Mouse (Mus musculus): ENCODE results near the gene Lsm2. TPM values are rescaled to one million over a fixed set of nuclear protein-coding genes. Genes with fewer than 3 reads are reported as not detected.
"Not testable (repeated sequence)": the region's sequence is repeated elsewhere in the genome, so short reads cannot be mapped to it uniquely, and the experiment has no call there.

Gene Lsm2
- polyA plus RNA-seq, 1 experiment from 2014 or later, result 97.8 TPM

DNA sequence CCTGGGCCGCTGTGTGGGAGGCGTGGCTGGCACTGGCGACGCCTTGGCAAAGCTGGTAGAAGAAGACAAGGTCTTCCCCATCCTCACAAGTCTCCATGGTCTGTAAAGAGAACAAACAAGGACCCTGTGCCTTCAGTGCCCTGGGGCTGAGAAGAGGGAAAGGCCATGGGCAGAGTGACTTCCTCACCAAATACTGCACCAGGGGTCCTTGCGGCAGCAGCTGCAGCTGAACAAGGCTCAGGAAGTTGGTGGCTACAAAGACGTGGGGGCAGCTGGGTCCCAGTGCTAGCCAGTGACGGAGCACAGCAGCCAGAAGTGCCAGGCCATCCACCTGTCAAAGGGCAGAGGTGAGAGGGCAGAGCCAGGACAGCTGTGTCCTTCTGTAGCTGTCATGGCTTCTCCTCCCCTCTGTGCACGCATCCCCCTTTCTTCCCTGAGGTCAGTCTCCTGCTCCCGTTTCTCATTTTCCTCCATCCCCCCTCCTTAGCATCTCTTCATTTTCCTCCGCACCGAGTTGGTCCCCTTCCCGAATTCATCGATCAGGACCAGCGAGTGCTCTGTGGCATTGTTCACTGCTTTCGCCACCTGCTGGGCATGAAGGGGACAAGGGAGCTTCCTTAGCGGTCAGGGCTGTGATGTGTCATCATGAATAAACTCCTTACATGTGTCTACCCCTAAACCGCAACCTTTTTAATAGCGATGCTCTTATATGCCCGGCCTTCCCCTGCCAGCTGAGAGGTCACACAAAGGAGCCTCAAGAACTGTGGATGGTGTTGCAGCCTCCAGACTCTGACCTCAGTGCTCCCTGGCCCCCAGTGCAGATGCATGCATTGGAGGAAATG is 48.2 kb downstream of the Lsm2 start:
- no peak overlapping the region; the same call in 1 of the 2 replicates for H3K4me3 ChIP-seq (replicated peaks; ENCODE audit: low read length)

DNA sequence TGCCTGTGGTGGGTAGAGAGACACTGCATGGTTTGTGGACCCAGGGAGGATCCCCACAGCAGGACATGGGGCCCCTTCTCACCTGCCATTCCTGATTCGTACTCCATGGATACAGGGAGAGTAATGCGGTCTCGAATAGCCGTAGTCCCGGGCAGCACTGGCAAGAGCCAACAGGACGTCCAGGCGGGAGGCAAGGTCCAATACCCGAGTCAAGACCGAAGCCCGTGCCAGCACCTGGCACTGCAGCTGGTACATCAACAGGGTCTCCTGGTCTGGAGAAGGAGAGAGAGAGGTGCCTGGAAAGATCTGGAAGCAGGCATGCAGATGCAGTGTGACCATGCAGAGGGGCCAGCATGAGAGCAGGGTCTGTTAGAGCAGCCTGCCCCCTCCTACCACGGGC is 49.6 kb downstream of the Lsm2 start:
- 88% methylated on average over 11 of the region's 11 CpGs for WGBS
- Histone ChIP-seq H3K27ac (no peak overlapping the region), H3K4me1 (replicated peaks; ENCODE audit: control insufficient read depth, insufficient read depth, low read length) (peaks cover 7% of the 10 kb centered on the region), H3K27me3 (ENCODE audit: control insufficient read depth, insufficient read depth, low read length) (no peaks in the 10 kb centered on the region), H3K9me3 (ENCODE audit: control insufficient read depth, low read length) (no peaks in the 10 kb centered on the region), H3K9ac (no peak overlapping the region), H3K36me3 (replicated peaks; ENCODE audit: control insufficient read depth, insufficient read depth) (no peaks in the 10 kb centered on the region), H3K4me3 (replicated peaks; ENCODE audit: low read length) (no peak overlapping the region), H3K4me2 (replicated peaks) (no peak overlapping the region)
- ATAC-seq (ENCODE audit: low FRiP score), result no peak
- DNase-seq (ENCODE audit: low spot score), result no peak

More for the DNA sequence above, 48.2 kb downstream of the Lsm2 start:
- WGBS, result 26% methylated on average over 19 of the region's 19 CpGs
- Histone ChIP-seq H3K36me3 (replicated peaks; ENCODE audit: control insufficient read depth, insufficient read depth) (no peaks in the 10 kb centered on the region), H3K9me3 (ENCODE audit: control insufficient read depth, low read length) (no peaks in the 10 kb centered on the region), H3K9ac (peak overlapping the region; percentile 32; the same call in 1 of the 2 replicates), H3K4me2 (replicated peaks) (peak overlapping the region; percentile 44), H3K27me3 (ENCODE audit: control insufficient read depth, insufficient read depth, low read length) (no peaks in the 10 kb centered on the region), H3K4me1 (replicated peaks; ENCODE audit: control insufficient read depth, insufficient read depth, low read length) (peaks cover 7% of the 10 kb centered on the region), H3K27ac (no peak overlapping the region)
- peak; percentile 51 for DNase-seq (ENCODE audit: low spot score)
- ATAC-seq (ENCODE audit: low FRiP score), result no peak

DNA sequence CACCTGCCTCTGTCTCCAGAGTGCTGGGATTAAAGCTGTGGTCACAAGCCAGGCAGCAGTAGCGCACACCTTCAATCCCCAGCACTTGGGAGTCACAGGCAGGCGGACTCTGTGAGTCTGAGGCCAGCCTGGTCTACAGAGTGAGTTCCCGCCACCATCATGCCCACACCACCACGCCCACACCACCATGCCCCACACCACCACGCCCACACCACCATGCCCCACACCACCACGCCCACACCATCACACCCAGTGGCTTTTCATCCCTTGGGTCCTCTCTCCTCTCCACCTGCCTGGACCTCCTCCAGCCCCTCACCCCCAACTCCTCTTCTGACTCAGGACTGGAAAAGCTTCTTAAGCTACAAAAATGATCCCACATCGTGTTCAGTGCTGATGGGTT is 50.2 kb downstream of the Lsm2 start:
- WGBS, result 93% methylated on average over 7 of the region's 7 CpGs
- ATAC-seq (ENCODE audit: low FRiP score), result no peak
- H3K9ac ChIP-seq, result no peak overlapping the region
- H3K36me3 ChIP-seq (replicated peaks; ENCODE audit: control insufficient read depth, insufficient read depth), result no peaks in the 10 kb centered on the region
- no peaks in the 10 kb centered on the region for H3K27me3 ChIP-seq (ENCODE audit: control insufficient read depth, insufficient read depth, low read length)
- no peak overlapping the region for H3K27ac ChIP-seq
- peaks cover 7% of the 10 kb centered on the region for H3K4me1 ChIP-seq (replicated peaks; ENCODE audit: control insufficient read depth, insufficient read depth, low read length)
- H3K4me2 ChIP-seq (replicated peaks), result no peak overlapping the region
- DNase-seq (ENCODE audit: low spot score), result no peak
- H3K9me3 ChIP-seq (ENCODE audit: control insufficient read depth, low read length), result no peaks in the 10 kb centered on the region
- H3K4me3 ChIP-seq (replicated peaks; ENCODE audit: low read length), result no peak overlapping the region

DNA sequence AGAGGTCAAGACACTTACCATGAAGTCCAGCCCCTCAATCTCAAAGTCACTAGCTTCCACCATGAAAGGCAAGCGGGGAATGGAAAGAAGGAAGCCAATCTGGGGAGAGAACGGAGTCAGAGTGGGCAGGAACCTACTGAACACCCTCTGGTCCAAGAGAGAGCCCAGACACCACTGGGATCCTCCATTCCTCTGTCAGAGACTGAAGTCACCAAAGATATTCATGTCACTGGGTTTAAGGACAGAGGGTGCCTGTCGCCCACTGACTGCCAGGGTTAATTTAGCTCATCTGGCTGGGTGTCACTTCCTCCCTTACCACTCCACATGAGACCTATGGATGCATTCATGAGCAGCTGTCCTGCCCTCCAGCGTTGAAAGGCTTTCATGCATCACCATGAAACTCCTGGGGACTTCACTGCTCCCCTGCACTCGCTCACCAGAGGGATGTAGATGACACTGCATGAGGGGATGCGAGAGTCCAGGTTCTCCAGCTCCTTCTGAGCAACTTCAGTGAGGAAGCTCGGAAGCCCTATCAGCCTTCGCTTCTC is 50.7 kb downstream of the Lsm2 start:
- peaks cover 6% of the 10 kb centered on the region for H3K4me1 ChIP-seq (replicated peaks; ENCODE audit: control insufficient read depth, insufficient read depth, low read length)
- DNase-seq (ENCODE audit: low spot score), result no peak
- 71% methylated on average over 8 of the region's 8 CpGs for WGBS
- no peak for ATAC-seq (ENCODE audit: low FRiP score)
- H3K4me3 ChIP-seq (replicated peaks; ENCODE audit: low read length), result no peak overlapping the region
- H3K9me3 ChIP-seq (ENCODE audit: control insufficient read depth, low read length), result no peaks in the 10 kb centered on the region
- H3K4me2 ChIP-seq (replicated peaks), result no peak overlapping the region
- no peak overlapping the region for H3K27ac ChIP-seq
- no peak overlapping the region for H3K9ac ChIP-seq
- H3K27me3 ChIP-seq (ENCODE audit: control insufficient read depth, insufficient read depth, low read length), result no peaks in the 10 kb centered on the region
- H3K36me3 ChIP-seq (replicated peaks; ENCODE audit: control insufficient read depth, insufficient read depth), result no peaks in the 10 kb centered on the region

DNA sequence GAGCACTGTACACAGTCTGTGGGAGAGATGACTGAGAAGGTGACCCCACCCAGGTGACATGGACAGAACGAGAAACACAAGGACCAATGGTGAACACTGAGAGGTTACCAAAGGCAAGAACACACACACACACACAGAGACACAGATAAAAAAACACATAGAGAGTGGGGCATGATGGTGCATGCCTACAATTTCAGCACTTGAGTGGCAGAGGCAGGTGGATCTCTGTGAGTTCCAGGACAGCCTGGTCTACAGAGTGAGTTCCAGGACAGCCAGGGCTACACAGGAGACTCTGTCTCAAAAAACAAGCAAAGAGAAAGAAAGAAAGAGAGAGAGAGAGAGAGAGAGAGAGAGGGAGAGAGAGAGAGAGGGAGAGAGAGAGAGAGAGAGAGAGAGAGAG is 52.0 kb downstream of the Lsm2 start:
- DNase-seq (ENCODE audit: low spot score); H3K9ac ChIP-seq; H3K9me3 ChIP-seq (ENCODE audit: control insufficient read depth, low read length); H3K4me3 ChIP-seq (replicated peaks; ENCODE audit: low read length); ATAC-seq (ENCODE audit: low FRiP score); H3K27ac ChIP-seq; H3K27me3 ChIP-seq (ENCODE audit: control insufficient read depth, insufficient read depth, low read length); H3K4me1 ChIP-seq (replicated peaks; ENCODE audit: control insufficient read depth, insufficient read depth, low read length); H3K36me3 ChIP-seq (replicated peaks; ENCODE audit: control insufficient read depth, insufficient read depth); H3K4me2 ChIP-seq (replicated peaks): not testable (repeated sequence)
- WGBS, result 82% methylated on average over 1 of the region's 1 CpGs

DNA sequence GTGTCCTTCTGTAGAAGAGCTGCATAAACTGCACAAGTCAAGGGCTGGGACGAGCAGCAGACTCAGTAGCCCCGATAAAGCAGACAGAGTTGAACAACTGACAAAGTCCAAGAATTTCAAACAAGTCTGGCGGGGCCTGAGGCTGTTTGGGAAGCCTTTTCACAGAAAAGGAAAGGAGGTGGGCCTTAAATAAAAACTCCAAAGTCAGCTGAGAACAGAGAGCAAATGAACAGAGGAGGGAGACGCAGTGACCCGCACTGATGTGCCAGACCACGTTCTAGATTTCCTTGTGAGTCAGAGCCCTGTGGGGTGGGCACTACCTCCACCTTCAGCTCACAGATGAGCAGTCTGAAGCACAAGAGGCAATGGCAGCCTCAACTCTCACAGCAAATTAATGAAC is 53.2 kb downstream of the Lsm2 start:
- Histone ChIP-seq H3K9me3 (ENCODE audit: control insufficient read depth, low read length) (no peaks in the 10 kb centered on the region), H3K4me2 (replicated peaks) (no peak overlapping the region), H3K4me1 (replicated peaks; ENCODE audit: control insufficient read depth, insufficient read depth, low read length) (peaks cover 1% of the 10 kb centered on the region; the same call in 1 of the 2 replicates), H3K36me3 (replicated peaks; ENCODE audit: control insufficient read depth, insufficient read depth) (no peaks in the 10 kb centered on the region), H3K27me3 (ENCODE audit: control insufficient read depth, insufficient read depth, low read length) (no peaks in the 10 kb centered on the region), H3K27ac (no peak overlapping the region), H3K4me3 (replicated peaks; ENCODE audit: low read length) (no peak overlapping the region), H3K9ac (no peak overlapping the region)
- WGBS, result 76% methylated on average over 6 of the region's 6 CpGs
- ATAC-seq (ENCODE audit: low FRiP score) (no peak), DNase-seq (ENCODE audit: low spot score) (no peak)

Other genes with a start within 250 kb of the Lsm2 start
- gene C4b, start 238.0 kb upstream of the Lsm2 start, polyA plus RNA-seq (2014; fragmentation: Nextera tagmentation; extraction: Ambion mirVana), result 0.22 TPM in 1 of 2 replicates, not detected in the other
- gene Cyp21a1, start 177.3 kb upstream of the Lsm2 start, polyA plus RNA-seq (2014; fragmentation: Nextera tagmentation; extraction: Ambion mirVana), result not detected in 2 replicates
- gene Stk19, start 144.9 kb upstream of the Lsm2 start, polyA plus RNA-seq (2014; fragmentation: Nextera tagmentation; extraction: Ambion mirVana), result 25.9 and 28.8 TPM in 2 replicates
- gene Dxo, start 144.8 kb upstream of the Lsm2 start, polyA plus RNA-seq (2014; fragmentation: Nextera tagmentation; extraction: Ambion mirVana), result 54.4 and 61.9 TPM in 2 replicates
- 49.6 and 51.2 TPM in 2 replicates for gene Skiv2l, start 131.7 kb upstream of the Lsm2 start, polyA plus RNA-seq (2014; fragmentation: Nextera tagmentation; extraction: Ambion mirVana)
- 73.7 and 74.0 TPM in 2 replicates for gene Nelfe, start 131.5 kb upstream of the Lsm2 start, polyA plus RNA-seq (2014; fragmentation: Nextera tagmentation; extraction: Ambion mirVana)
- 2.2 and 2.3 TPM in 2 replicates for gene Cfb, start 119.3 kb upstream of the Lsm2 start, polyA plus RNA-seq (2014; fragmentation: Nextera tagmentation; extraction: Ambion mirVana)
- 3.0 and 3.3 TPM in 2 replicates for gene Zbtb12, start 102.4 kb upstream of the Lsm2 start, polyA plus RNA-seq (2014; fragmentation: Nextera tagmentation; extraction: Ambion mirVana)
- not detected in 2 replicates for gene Gm20547, start 99.8 kb upstream of the Lsm2 start, polyA plus RNA-seq (2014; fragmentation: Nextera tagmentation; extraction: Ambion mirVana)
- 1.2 and 1.8 TPM in 2 replicates for gene C2, start 83.6 kb upstream of the Lsm2 start, polyA plus RNA-seq (2014; fragmentation: Nextera tagmentation; extraction: Ambion mirVana)
- gene Ehmt2, start 83.4 kb upstream of the Lsm2 start, polyA plus RNA-seq (2014; fragmentation: Nextera tagmentation; extraction: Ambion mirVana), result 72.6 and 82.1 TPM in 2 replicates
- gene Slc44a4, start 67.4 kb upstream of the Lsm2 start, polyA plus RNA-seq (2014; fragmentation: Nextera tagmentation; extraction: Ambion mirVana), result 0.11 and 0.12 TPM in 2 replicates
- gene Neu1, start 50.6 kb upstream of the Lsm2 start, polyA plus RNA-seq (2014; fragmentation: Nextera tagmentation; extraction: Ambion mirVana), result 26.9 and 27.2 TPM in 2 replicates
- 0.34 and 0.56 TPM in 2 replicates for gene Hspa1b, start 22.6 kb upstream of the Lsm2 start, polyA plus RNA-seq (2014; fragmentation: Nextera tagmentation; extraction: Ambion mirVana)
- gene Gm20481, start 11.9 kb upstream of the Lsm2 start, polyA plus RNA-seq (2014; fragmentation: Nextera tagmentation; extraction: Ambion mirVana), result not detected in 2 replicates
- gene Hspa1a, start 9.7 kb upstream of the Lsm2 start, polyA plus RNA-seq (2014; fragmentation: Nextera tagmentation; extraction: Ambion mirVana), result 7.5 and 11.6 TPM in 2 replicates
- 1.9 TPM in 2 replicates for gene Hspa1l, start 9.2 kb upstream of the Lsm2 start, polyA plus RNA-seq (2014; fragmentation: Nextera tagmentation; extraction: Ambion mirVana)
- gene Vars, start 19.1 kb downstream of the Lsm2 start, polyA plus RNA-seq (2014; fragmentation: Nextera tagmentation; extraction: Ambion mirVana), result 51.0 and 51.6 TPM in 2 replicates
- gene Vwa7, start 34.7 kb downstream of the Lsm2 start, polyA plus RNA-seq (2014; fragmentation: Nextera tagmentation; extraction: Ambion mirVana), result 0.13 and 0.16 TPM in 2 replicates
- gene Sapcd1, start 46.2 kb downstream of the Lsm2 start, polyA plus RNA-seq (2014; fragmentation: Nextera tagmentation; extraction: Ambion mirVana), result 1.4 and 1.7 TPM in 2 replicates
- gene Msh5, start 64.9 kb downstream of the Lsm2 start, polyA plus RNA-seq (2014; fragmentation: Nextera tagmentation; extraction: Ambion mirVana), result 1.5 and 2.4 TPM in 2 replicates
- 23.8 and 24.7 TPM in 2 replicates for gene Clic1, start 68.1 kb downstream of the Lsm2 start, polyA plus RNA-seq (2014; fragmentation: Nextera tagmentation; extraction: Ambion mirVana)
- gene Ddah2, start 77.2 kb downstream of the Lsm2 start, polyA plus RNA-seq (2014; fragmentation: Nextera tagmentation; extraction: Ambion mirVana), result 295 and 328 TPM in 2 replicates
- gene Ly6g6c, start 83.5 kb downstream of the Lsm2 start, polyA plus RNA-seq (2014; fragmentation: Nextera tagmentation; extraction: Ambion mirVana), result not detected in 2 replicates
- 0.21 and 0.42 TPM in 2 replicates for gene Mpig6b, start 84.3 kb downstream of the Lsm2 start, polyA plus RNA-seq (2014; fragmentation: Nextera tagmentation; extraction: Ambion mirVana)
- gene Ly6g6e, start 95.0 kb downstream of the Lsm2 start, polyA plus RNA-seq (2014; fragmentation: Nextera tagmentation; extraction: Ambion mirVana), result not detected in 2 replicates
- gene Ly6g6d, start 96.2 kb downstream of the Lsm2 start, polyA plus RNA-seq (2014; fragmentation: Nextera tagmentation; extraction: Ambion mirVana), result 0.82 and 0.94 TPM in 2 replicates
- gene Ly6g6f, start 103.7 kb downstream of the Lsm2 start, polyA plus RNA-seq (2014; fragmentation: Nextera tagmentation; extraction: Ambion mirVana), result 0.23 TPM in 1 of 2 replicates, not detected in the other
- 86.8 and 89.1 TPM in 2 replicates for gene Abhd16a, start 107.4 kb downstream of the Lsm2 start, polyA plus RNA-seq (2014; fragmentation: Nextera tagmentation; extraction: Ambion mirVana)
- gene Ly6g5c, start 126.4 kb downstream of the Lsm2 start, polyA plus RNA-seq (2014; fragmentation: Nextera tagmentation; extraction: Ambion mirVana), result not detected in 2 replicates
- gene Ly6g5b, start 133.6 kb downstream of the Lsm2 start, polyA plus RNA-seq (2014; fragmentation: Nextera tagmentation; extraction: Ambion mirVana), result 0.44 and 1.0 TPM in 2 replicates
- 21.9 and 22.0 TPM in 2 replicates for gene Gpank1, start 139.6 kb downstream of the Lsm2 start, polyA plus RNA-seq (2014; fragmentation: Nextera tagmentation; extraction: Ambion mirVana)
- gene Csnk2b, start 140.2 kb downstream of the Lsm2 start, polyA plus RNA-seq (2014; fragmentation: Nextera tagmentation; extraction: Ambion mirVana), result 321 and 339 TPM in 2 replicates
- gene D17H6S53E, start 144.5 kb downstream of the Lsm2 start, polyA plus RNA-seq (2014; fragmentation: Nextera tagmentation; extraction: Ambion mirVana), result 6.0 and 6.2 TPM in 2 replicates
- 0.39 TPM in 1 of 2 replicates, not detected in the other for gene Apom, start 150.2 kb downstream of the Lsm2 start, polyA plus RNA-seq (2014; fragmentation: Nextera tagmentation; extraction: Ambion mirVana)
- 90.2 and 98.2 TPM in 2 replicates for gene Bag6, start 153.3 kb downstream of the Lsm2 start, polyA plus RNA-seq (2014; fragmentation: Nextera tagmentation; extraction: Ambion mirVana)
- gene Prrc2a, start 183.0 kb downstream of the Lsm2 start, polyA plus RNA-seq (2014; fragmentation: Nextera tagmentation; extraction: Ambion mirVana), result 152 and 168 TPM in 2 replicates
- gene Aif1, start 194.2 kb downstream of the Lsm2 start, polyA plus RNA-seq (2014; fragmentation: Nextera tagmentation; extraction: Ambion mirVana), result 7.8 and 8.7 TPM in 2 replicates
- gene Lst1, start 206.6 kb downstream of the Lsm2 start, polyA plus RNA-seq (2014; fragmentation: Nextera tagmentation; extraction: Ambion mirVana), result 8.2 and 13.3 TPM in 2 replicates
- gene Ltb, start 212.6 kb downstream of the Lsm2 start, polyA plus RNA-seq (2014; fragmentation: Nextera tagmentation; extraction: Ambion mirVana), result 0.29 and 0.39 TPM in 2 replicates
- gene Tnf, start 220.1 kb downstream of the Lsm2 start, polyA plus RNA-seq (2014; fragmentation: Nextera tagmentation; extraction: Ambion mirVana), result not detected in 2 replicates
- 0.23 and 0.55 TPM in 2 replicates for gene Lta, start 223.5 kb downstream of the Lsm2 start, polyA plus RNA-seq (2014; fragmentation: Nextera tagmentation; extraction: Ambion mirVana)
- gene Gm16181, start 239.0 kb downstream of the Lsm2 start, polyA plus RNA-seq (2014; fragmentation: Nextera tagmentation; extraction: Ambion mirVana), result not detected in 2 replicates